ENCODE assay signal across 25 mouse cellular contexts in genomic region chr12:41528410-41528809, GRCm38 (mm10). TPM values are rescaled to one million over a fixed set of nuclear protein-coding genes. Genes with fewer than 3 reads are reported as not detected.
DNase-seq lines count a peak whose midpoint lies in the region; ATAC-seq and TF ChIP-seq lines count a peak whose summit lies in the region.
"Had no signal": no experiment of that assay in that cellular context is flagged by ENCODE, and none has a peak within 500 bp of the region (broad histone marks: within the 10 kb centered on the region; RNA-seq: fewer than 3 reads in every experiment).

No protein-coding gene starts in this region.

- ATAC-seq in lung, embryonic 14.5 days (ENCODE audit: insufficient read depth): no peak
- no peak for ATAC-seq in lung, postnatal 0 days
- ATAC-seq in midbrain, embryonic 11.5 days (ENCODE audit: low FRiP score): 0 out of 2 replicates have a peak, but pooled peaks have one; percentile 54
- ATAC-seq in midbrain, embryonic 14.5 days (ENCODE audit: low FRiP score, low TSS enrichment): no peak
- ATAC-seq in neural tube, embryonic 12.5 days (ENCODE audit: low FRiP score, low read depth): 0 out of 2 replicates have a peak, but pooled peaks have one; percentile 25
- ATAC-seq in neural tube, embryonic 15.5 days (ENCODE audit: low FRiP score): no peak
- peak; percentile 46; the same call in 1 of the 2 replicates for ATAC-seq in neural tube, embryonic 14.5 days (ENCODE audit: low read depth)
- ATAC-seq: forebrain, embryonic 13.5 days; forebrain, embryonic 15.5 days had no signal

- no peak overlapping the region for H3K4me3 ChIP-seq in lung, embryonic 14.5 days (ENCODE audit: low read depth, low read length)
- no peak overlapping the region for H3K4me3 ChIP-seq in lung, postnatal 0 days (ENCODE audit: low read depth, low read length)
- no peak overlapping the region for H3K4me3 ChIP-seq in midbrain, embryonic 11.5 days (ENCODE audit: low read depth, low read length)
- no peak overlapping the region for H3K4me3 ChIP-seq in midbrain, embryonic 14.5 days (replicated peaks; ENCODE audit: low read depth, low read length)
- H3K4me3 ChIP-seq in neural tube, embryonic 12.5 days: no peak overlapping the region
- H3K4me3 ChIP-seq in neural tube, embryonic 15.5 days (replicated peaks): no peak overlapping the region
- H3K4me3 ChIP-seq in neural tube, embryonic 14.5 days (ENCODE audit: low read depth, low read length): no peak overlapping the region
- H3K4me3 ChIP-seq: embryonic facial prominence, embryonic 13.5 days; embryonic facial prominence, embryonic 15.5 days; erythroblast, embryonic 14.5 days; forebrain, embryonic 10.5 days; forebrain, embryonic 13.5 days; forebrain, embryonic 15.5 days had no signal

- H3K9ac ChIP-seq in lung, embryonic 14.5 days: no peak overlapping the region
- no peak overlapping the region for H3K9ac ChIP-seq in lung, postnatal 0 days (replicated peaks; ENCODE audit: low read depth)
- H3K9ac ChIP-seq in midbrain, embryonic 11.5 days (ENCODE audit: low read length): no peak overlapping the region
- no peak overlapping the region for H3K9ac ChIP-seq in midbrain, embryonic 14.5 days (replicated peaks; ENCODE audit: low read length)
- no peak overlapping the region for H3K9ac ChIP-seq in neural tube, embryonic 12.5 days
- no peak overlapping the region for H3K9ac ChIP-seq in neural tube, embryonic 15.5 days (replicated peaks)
- H3K9ac ChIP-seq in neural tube, embryonic 14.5 days (replicated peaks; ENCODE audit: low read depth, low read length): no peak overlapping the region
- H3K9ac ChIP-seq: embryonic facial prominence, embryonic 13.5 days; embryonic facial prominence, embryonic 15.5 days; forebrain, embryonic 13.5 days; forebrain, embryonic 15.5 days had no signal

- TF ChIP-seq CTCF in lung, embryonic 14.5 days (IDR thresholded peaks at IDR 0.05; ENCODE audit: low read depth): no peak
- TF ChIP-seq CTCF in lung, postnatal 0 days (IDR thresholded peaks at IDR 0.05): no peak

- H3K9me3 ChIP-seq in lung, embryonic 14.5 days (ENCODE audit: low read depth, low read length): no peaks in the 10 kb centered on the region
- no peaks in the 10 kb centered on the region for H3K9me3 ChIP-seq in lung, postnatal 0 days (ENCODE audit: low read length)
- no peaks in the 10 kb centered on the region for H3K9me3 ChIP-seq in midbrain, embryonic 11.5 days (ENCODE audit: control insufficient read depth, low read length)
- H3K9me3 ChIP-seq in midbrain, embryonic 14.5 days (ENCODE audit: control insufficient read depth, low read length): no peaks in the 10 kb centered on the region
- H3K9me3 ChIP-seq in neural tube, embryonic 12.5 days: no peaks in the 10 kb centered on the region
- no peaks in the 10 kb centered on the region for H3K9me3 ChIP-seq in neural tube, embryonic 15.5 days (replicated peaks)
- no peaks in the 10 kb centered on the region for H3K9me3 ChIP-seq in neural tube, embryonic 14.5 days (ENCODE audit: control insufficient read depth, low read length)
- H3K9me3 ChIP-seq: embryonic facial prominence, embryonic 13.5 days; embryonic facial prominence, embryonic 15.5 days; forebrain, embryonic 10.5 days; forebrain, embryonic 13.5 days; forebrain, embryonic 15.5 days had no signal

- H3K27ac ChIP-seq in lung, embryonic 14.5 days (ENCODE audit: low read depth): no peak overlapping the region
- H3K27ac ChIP-seq in lung, postnatal 0 days (ENCODE audit: low read length): no peak overlapping the region
- no peak overlapping the region for H3K27ac ChIP-seq in midbrain, embryonic 11.5 days (ENCODE audit: low read depth, low read length)
- no peak overlapping the region for H3K27ac ChIP-seq in midbrain, embryonic 14.5 days (replicated peaks; ENCODE audit: low read depth, low read length)
- H3K27ac ChIP-seq in neural tube, embryonic 12.5 days: no peak overlapping the region
- no peak overlapping the region for H3K27ac ChIP-seq in neural tube, embryonic 15.5 days (replicated peaks)
- H3K27ac ChIP-seq in neural tube, embryonic 14.5 days (ENCODE audit: low read depth, low read length): no peak overlapping the region
- H3K27ac ChIP-seq: embryonic facial prominence, embryonic 13.5 days; embryonic facial prominence, embryonic 15.5 days; forebrain, embryonic 10.5 days; forebrain, embryonic 13.5 days; forebrain, embryonic 15.5 days had no signal

- H3K36me3 ChIP-seq in lung, embryonic 14.5 days (ENCODE audit: insufficient read depth): no peaks in the 10 kb centered on the region
- H3K36me3 ChIP-seq in lung, postnatal 0 days (ENCODE audit: insufficient read depth, low read length): no peaks in the 10 kb centered on the region
- H3K36me3 ChIP-seq in midbrain, embryonic 11.5 days (ENCODE audit: control insufficient read depth, insufficient read depth, low read length): no peaks in the 10 kb centered on the region
- H3K36me3 ChIP-seq in midbrain, embryonic 14.5 days (ENCODE audit: control insufficient read depth, insufficient read depth, low read length): no peaks in the 10 kb centered on the region
- H3K36me3 ChIP-seq in neural tube, embryonic 12.5 days: no peaks in the 10 kb centered on the region
- H3K36me3 ChIP-seq in neural tube, embryonic 15.5 days: no peaks in the 10 kb centered on the region
- no peaks in the 10 kb centered on the region for H3K36me3 ChIP-seq in neural tube, embryonic 14.5 days (ENCODE audit: control insufficient read depth, insufficient read depth, low read length)
- H3K36me3 ChIP-seq: embryonic facial prominence, embryonic 13.5 days; embryonic facial prominence, embryonic 15.5 days; forebrain, embryonic 10.5 days; forebrain, embryonic 15.5 days had no signal

- no peak overlapping the region for H3K4me2 ChIP-seq in lung, embryonic 14.5 days
- H3K4me2 ChIP-seq in lung, postnatal 0 days (replicated peaks; ENCODE audit: low read depth, low read length): no peak overlapping the region
- no peak overlapping the region for H3K4me2 ChIP-seq in midbrain, embryonic 11.5 days
- H3K4me2 ChIP-seq in midbrain, embryonic 14.5 days (ENCODE audit: low read length): no peak overlapping the region
- no peak overlapping the region for H3K4me2 ChIP-seq in neural tube, embryonic 12.5 days (replicated peaks)
- H3K4me2 ChIP-seq in neural tube, embryonic 15.5 days: no peak overlapping the region
- H3K4me2 ChIP-seq in neural tube, embryonic 14.5 days (ENCODE audit: low read depth, low read length): no peak overlapping the region
- H3K4me2 ChIP-seq: embryonic facial prominence, embryonic 13.5 days; embryonic facial prominence, embryonic 15.5 days; forebrain, embryonic 13.5 days; forebrain, embryonic 15.5 days had no signal

- no peak for TF ChIP-seq EP300 in lung, postnatal 0 days (IDR thresholded peaks at IDR 0.05)

- no peaks in the 10 kb centered on the region for H3K27me3 ChIP-seq in lung, embryonic 14.5 days (ENCODE audit: insufficient read depth, low read length)
- H3K27me3 ChIP-seq in lung, postnatal 0 days (replicated peaks; ENCODE audit: insufficient read depth, low read length): no peaks in the 10 kb centered on the region
- no peaks in the 10 kb centered on the region for H3K27me3 ChIP-seq in midbrain, embryonic 11.5 days (ENCODE audit: control insufficient read depth, insufficient read depth, low read length)
- H3K27me3 ChIP-seq in midbrain, embryonic 14.5 days (ENCODE audit: control insufficient read depth, insufficient read depth, low read length): no peaks in the 10 kb centered on the region
- no peaks in the 10 kb centered on the region for H3K27me3 ChIP-seq in neural tube, embryonic 12.5 days (replicated peaks)
- no peaks in the 10 kb centered on the region for H3K27me3 ChIP-seq in neural tube, embryonic 15.5 days (replicated peaks)
- H3K27me3 ChIP-seq in neural tube, embryonic 14.5 days (ENCODE audit: control insufficient read depth, insufficient read depth, low read length): no peaks in the 10 kb centered on the region
- H3K27me3 ChIP-seq: embryonic facial prominence, embryonic 13.5 days; embryonic facial prominence, embryonic 15.5 days; forebrain, embryonic 13.5 days; forebrain, embryonic 15.5 days had no signal

- WGBS in lung, embryonic 14.5 days: 63% methylated on average over 4 of the region's 4 CpGs
- WGBS in lung, postnatal 0 days: 69% methylated on average over 4 of the region's 4 CpGs
- 81% methylated on average over 4 of the region's 4 CpGs for WGBS in midbrain, embryonic 11.5 days
- 89% methylated on average over 4 of the region's 4 CpGs for WGBS in midbrain, embryonic 14.5 days
- WGBS in neural tube, embryonic 12.5 days: 80% methylated on average over 4 of the region's 4 CpGs
- 69% methylated on average over 4 of the region's 4 CpGs for WGBS in neural tube, embryonic 15.5 days
- WGBS in neural tube, embryonic 14.5 days: 65% methylated on average over 4 of the region's 4 CpGs

- no peaks in the 10 kb centered on the region for H3K4me1 ChIP-seq in lung, embryonic 14.5 days (ENCODE audit: insufficient read depth)
- H3K4me1 ChIP-seq in lung, postnatal 0 days (ENCODE audit: insufficient read depth, low read depth, low read length): no peaks in the 10 kb centered on the region
- no peaks in the 10 kb centered on the region; the same call in 1 of the 2 replicates for H3K4me1 ChIP-seq in midbrain, embryonic 11.5 days (ENCODE audit: control insufficient read depth, insufficient read depth, low read length)
- H3K4me1 ChIP-seq in midbrain, embryonic 14.5 days (ENCODE audit: control insufficient read depth, insufficient read depth, low read length): no peaks in the 10 kb centered on the region
- no peaks in the 10 kb centered on the region for H3K4me1 ChIP-seq in neural tube, embryonic 12.5 days
- H3K4me1 ChIP-seq in neural tube, embryonic 15.5 days: no peaks in the 10 kb centered on the region
- no peaks in the 10 kb centered on the region for H3K4me1 ChIP-seq in neural tube, embryonic 14.5 days (ENCODE audit: control insufficient read depth, insufficient read depth, low read length)
- H3K4me1 ChIP-seq: embryonic facial prominence, embryonic 13.5 days; embryonic facial prominence, embryonic 15.5 days; forebrain, embryonic 15.5 days had no signal

- peak; percentile 5 for DNase-seq in lung, embryonic 14.5 days
- DNase-seq in lung, postnatal 0 days (ENCODE audit: low spot score): no peak
- DNase-seq in midbrain, embryonic 11.5 days (ENCODE audit: low spot score, missing footprints): no peak
- DNase-seq in midbrain, embryonic 14.5 days: no peak
- DNase-seq in heart, adult 8-10 months (ENCODE audit: low spot score): no peak
- DNase-seq: adrenal gland, adult 2 months; adrenal gland, postnatal 10 days; adrenal gland, postnatal 25 days; cerebellum, adult 11 months; cerebellum, adult 18-20 months; cerebellum, adult 8-10 months; cerebellum, adult 9-11 months; cerebellum, postnatal 14 days; cerebellum, postnatal 36 days; embryo, embryonic 11 days had no signal

RNA-seq across cellular contexts. Expression of gene Lrrn3, which starts 42.2 kb away (rescaled TPM):
- polyA plus RNA-seq in lung, embryonic 14.5 days (2014; fragmentation: Nextera tagmentation; extraction: Ambion mirVana): 20.1 and 20.3 TPM in 2 replicates
- polyA plus RNA-seq in lung, postnatal 0 days (2015; fragmentation: Nextera tagmentation; extraction: Ambion mirVana): 2.8 and 3.3 TPM in 2 replicates
- polyA plus RNA-seq in midbrain, embryonic 11.5 days (2014; fragmentation: Nextera tagmentation; extraction: Ambion mirVana): 30.5 and 33.9 TPM in 2 replicates
- 105 and 118 TPM in 2 replicates for polyA plus RNA-seq in midbrain, embryonic 14.5 days (2014; fragmentation: Nextera tagmentation; extraction: Ambion mirVana)
- polyA plus RNA-seq in neural tube, embryonic 12.5 days (2016; fragmentation: Nextera tagmentation; extraction: Ambion mirVana): 66.5 and 76.7 TPM in 2 replicates
- polyA plus RNA-seq in neural tube, embryonic 15.5 days (2015; fragmentation: Nextera tagmentation; extraction: Ambion mirVana): 71.7 and 82.9 TPM in 2 replicates
- 115 and 117 TPM in 2 replicates for polyA plus RNA-seq in neural tube, embryonic 14.5 days (2014; fragmentation: Nextera tagmentation; extraction: Ambion mirVana)
- total RNA-seq in heart, adult 8-10 months (2022): under 1 TPM; 0.11 to 0.52 (median 0.30) TPM
- total RNA-seq: MEL had no signal
- polyA plus RNA-seq: erythroblast, embryonic 14.5 days had no signal

Comparison
In these comparisons a context has a peak if more than half of its experiments do, and no peak if none do; other contexts are left out.
1. ATAC-seq: peak in midbrain, embryonic 11.5 days (single experiment), neural tube, embryonic 12.5 days (single experiment) and neural tube, embryonic 14.5 days (single experiment); none in lung, embryonic 14.5 days (single experiment), lung, postnatal 0 days (single experiment), midbrain, embryonic 14.5 days (single experiment) and neural tube, embryonic 15.5 days (single experiment).